Mouse (Mus musculus) erythroblast, embryonic 14.5 days (primary cell): Measurements from ENCODE around the gene Il18.

Experiments
- GATA1 ChIP-seq: IDR thresholded peaks from 2 replicates; pipeline ENCODE4 v1.6.1; 2012; ENCODE audit warnings: low read length, inconsistent platforms, mixed read lengths
- TAL1 ChIP-seq: IDR thresholded peaks from 3 replicates; pipeline ENCODE4 v1.6.1; 2012; ENCODE audit warnings: low read length, inconsistent platforms, mixed read lengths

- TF ChIP-seq TAL1 (no peak), GATA1 (no peak)
Measured at GRCm38 (mm10) chr9:50540170-50540569, 14.5 kb upstream of the Il18 start.
